Comparison of ENCODE assay signal across 18 mouse cellular contexts in the genomic region with DNA sequence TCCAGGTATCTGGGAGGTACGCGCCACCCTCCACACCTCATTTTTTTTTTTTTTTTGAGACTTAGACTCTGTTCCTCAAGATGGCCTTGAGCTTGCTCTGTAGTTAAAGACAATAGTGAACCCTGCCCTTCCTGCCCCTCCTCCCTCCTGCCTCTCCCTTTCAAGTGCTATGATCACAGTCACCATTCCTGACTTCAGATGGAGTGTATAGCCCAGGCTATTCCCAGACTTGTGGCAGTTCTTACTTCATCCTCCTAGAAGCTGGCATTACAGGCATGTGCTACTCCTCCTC. TPM values are rescaled to one million over a fixed set of nuclear protein-coding genes. Genes with fewer than 3 reads are reported as not detected.
"Had no signal": no experiment of that assay in that cellular context is flagged by ENCODE, and none has a peak within 500 bp of the region (broad histone marks: within the 10 kb centered on the region; RNA-seq: fewer than 3 reads in every experiment).

No protein-coding gene starts in this region.

- H3K9ac ChIP-seq: kidney, embryonic 15.5 days; limb, embryonic 12.5 days; liver, embryonic 15.5 days; lung, embryonic 14.5 days; midbrain, embryonic 12.5 days; neural tube, embryonic 12.5 days had no signal

- H3K4me2 ChIP-seq: kidney, embryonic 15.5 days; limb, embryonic 12.5 days; liver, embryonic 15.5 days; lung, embryonic 14.5 days; midbrain, embryonic 12.5 days; neural tube, embryonic 12.5 days had no signal

- DNase-seq: kidney, adult 18-20 months; kidney, postnatal 14 days; lung, embryonic 14.5 days; lung, postnatal 10 days; lung, postnatal 4 days; retina, postnatal 1 day; right cerebral cortex, postnatal 4 days; thymus, adult 18-20 months; thymus, postnatal 25 days had no signal

- ATAC-seq: midbrain, embryonic 16.5 days had no signal

- H3K27me3 ChIP-seq: kidney, embryonic 15.5 days; limb, embryonic 12.5 days had no signal

- H3K27ac ChIP-seq: kidney, embryonic 15.5 days; limb, embryonic 12.5 days; liver, embryonic 15.5 days; midbrain, embryonic 12.5 days; neural tube, embryonic 12.5 days had no signal

- H3K9me3 ChIP-seq: kidney, embryonic 15.5 days; limb, embryonic 12.5 days; liver, embryonic 15.5 days; midbrain, embryonic 12.5 days; neural tube, embryonic 12.5 days had no signal

- H3K4me3 ChIP-seq: kidney, embryonic 15.5 days; limb, embryonic 12.5 days; liver, embryonic 15.5 days; midbrain, embryonic 12.5 days; neural tube, embryonic 12.5 days had no signal

- H3K36me3 ChIP-seq: kidney, embryonic 15.5 days; limb, embryonic 12.5 days; liver, embryonic 15.5 days; midbrain, embryonic 12.5 days; neural tube, embryonic 12.5 days had no signal

RNA-seq across cellular contexts. Expression of gene Rab25, which starts 33.1 kb away (rescaled TPM):
- total RNA-seq: layer of hippocampus, postnatal 25 days; left cerebral cortex, adult 8-10 months; left cerebral cortex, postnatal 25 days had no signal
- polyA plus RNA-seq: liver, embryonic 15.5 days had no signal
